Mouse (Mus musculus): ENCODE measurements around the gene Cenpq. TPM values are rescaled to one million over a fixed set of nuclear protein-coding genes. Genes with fewer than 3 reads are reported as not detected.

Cenpq gene
- total RNA-seq (2021) = 1 to 10 TPM; 5.7 to 6.6 TPM
- long read RNA-seq, experiment 1, transcript Cenpq-201 (9 exons, 1,942 nt) = major isoform, 5 of 7 reads
- long read RNA-seq, experiment 1, partial matches to known transcripts = 0 of 7 reads
- long read RNA-seq, experiment 1, other reads (novel, unspliced or antisense) = 2 of 7 reads
- long read RNA-seq, experiment 2, partial matches to known transcripts = 0 of 3 reads
- long read RNA-seq, experiment 2, other reads (novel, unspliced or antisense) = 0 of 3 reads

- peak; percentile 99 for DNase-seq
Observed at GRCm38 (mm10) chr17:40934420-40935231, at the start of gene Cenpq, which contains the start of gene Mut. Cenpq (minus strand) TSS chr17:40935047. Mut (plus strand) TSS chr17:40934685.

GRCm38 (mm10) chr17:40977914-40978313 lies 43.1 kb upstream of the Cenpq start:
- no peak for DNase-seq

GRCm38 (mm10) chr17:40948518-40948917 lies 13.7 kb upstream of the Cenpq start:
- no peak for DNase-seq

GRCm38 (mm10) chr17:40933985-40934384 lies 862 bp downstream of the Cenpq start:
- no peak for DNase-seq

GRCm38 (mm10) chr17:40915499-40915898 lies 19.3 kb downstream of the Cenpq start:
- DNase-seq = no peak

- no peak for DNase-seq
Observed at GRCm38 (mm10) chr17:40914250-40914649, 20.6 kb downstream of the Cenpq start, which contains the start of gene Glyatl3. Glyatl3 (minus strand) TSS chr17:40914350.

DNA sequence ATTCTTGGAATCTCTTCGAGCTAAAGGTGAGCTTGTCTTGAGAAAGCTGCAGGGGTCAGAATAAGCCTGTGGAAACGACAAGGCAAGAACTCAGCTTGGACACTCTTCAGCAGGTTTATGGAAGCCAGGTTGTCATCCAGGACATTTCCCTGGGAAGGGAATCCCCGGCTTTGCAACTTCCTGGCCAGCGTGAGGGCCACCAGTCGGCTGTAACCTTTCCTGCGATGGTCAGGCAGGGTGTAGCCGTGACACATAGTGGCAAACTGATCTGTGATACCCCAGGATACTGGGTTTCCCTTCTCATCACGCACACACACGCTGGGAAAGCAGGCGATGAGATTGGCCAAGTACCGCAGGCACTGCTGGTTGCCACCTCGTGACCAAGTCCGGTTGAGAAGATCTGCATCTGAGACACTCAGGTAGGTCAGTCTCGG lies 30.1 kb downstream of the Cenpq start:
- peak in 1 of 2 experiments; percentile 6 for DNase-seq

GRCm38 (mm10) chr17:40904056-40904597 lies 30.7 kb downstream of the Cenpq start:
- DNase-seq = peak in 1 of 2 experiments; percentile 4

DNA sequence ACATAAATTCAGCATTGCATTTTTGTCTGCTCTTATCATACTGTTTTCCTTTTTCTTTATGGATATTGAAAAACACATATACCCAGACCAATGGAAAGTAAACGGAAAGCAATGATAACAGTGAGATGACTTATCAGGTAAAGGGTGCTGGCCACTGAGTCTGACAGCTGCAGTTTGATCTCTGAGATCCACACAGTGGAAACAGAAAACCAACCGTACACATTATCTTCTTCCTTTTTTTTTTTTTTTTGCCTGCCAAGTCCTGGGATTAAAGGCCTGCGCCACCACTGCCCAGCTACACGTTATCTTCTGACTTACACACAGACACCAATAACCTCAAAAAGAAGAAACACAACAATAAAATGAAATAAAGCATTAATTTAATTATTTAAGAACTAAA lies 31.5 kb downstream of the Cenpq start:
- DNase-seq = no peak

GRCm38 (mm10) chr17:40899783-40900363 lies 35.0 kb downstream of the Cenpq start:
- no peak for DNase-seq

DNA sequence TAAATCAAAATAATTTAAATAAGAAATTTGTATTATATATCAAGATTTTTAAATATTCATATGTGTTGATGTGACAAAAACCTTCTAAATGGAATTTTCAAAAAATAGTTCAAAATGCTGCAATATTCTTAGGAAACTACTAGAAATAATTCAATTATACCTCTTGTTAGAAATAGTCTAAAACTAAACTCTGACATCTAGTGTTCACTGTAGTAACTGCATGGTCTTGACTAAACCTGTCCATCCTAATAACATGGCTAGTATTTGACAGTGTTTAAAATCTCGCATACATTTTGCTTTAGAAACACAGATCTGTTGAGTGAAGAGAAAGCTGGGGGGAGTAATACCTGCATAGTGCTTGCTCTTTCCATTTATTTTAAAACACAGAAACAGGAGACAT lies 38.0 kb downstream of the Cenpq start:
- DNase-seq = peak in 1 of 2 experiments; percentile 52

DNA sequence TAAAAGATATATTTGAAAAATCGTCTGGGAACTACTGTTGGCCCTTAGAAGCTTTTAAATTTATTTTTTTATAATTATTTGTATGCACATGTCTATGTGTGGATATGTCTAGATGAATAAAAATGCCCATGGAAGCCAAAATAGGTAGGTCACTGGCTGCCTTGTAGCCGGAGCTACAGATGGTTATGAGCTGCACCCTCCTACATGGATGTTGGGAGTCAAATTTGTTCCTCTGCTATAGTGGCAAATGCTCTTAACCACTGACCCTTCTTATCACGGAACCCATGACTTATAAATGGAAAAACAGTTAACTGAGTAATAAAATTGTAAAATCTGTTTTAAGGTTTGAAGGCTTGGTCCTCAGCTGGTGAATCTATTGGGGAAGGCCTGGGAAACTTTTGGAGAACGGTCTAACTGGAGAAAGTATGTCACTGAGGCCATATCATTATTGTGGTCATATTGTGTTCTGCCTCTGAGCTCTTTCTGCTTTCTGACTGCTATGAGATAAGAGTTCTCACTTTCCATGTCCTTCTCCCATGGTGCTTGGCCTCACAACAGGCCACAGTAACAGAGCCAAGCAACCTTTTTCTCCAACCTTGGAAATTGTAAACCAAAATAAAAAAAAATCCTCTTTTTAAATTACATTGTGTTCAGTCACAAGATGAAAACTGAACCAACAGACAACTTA lies 46.9 kb downstream of the Cenpq start:
- DNase-seq = no peak

- DNase-seq = no peak
Observed at GRCm38 (mm10) chr17:40885155-40885554, 49.7 kb downstream of the Cenpq start.

DNA sequence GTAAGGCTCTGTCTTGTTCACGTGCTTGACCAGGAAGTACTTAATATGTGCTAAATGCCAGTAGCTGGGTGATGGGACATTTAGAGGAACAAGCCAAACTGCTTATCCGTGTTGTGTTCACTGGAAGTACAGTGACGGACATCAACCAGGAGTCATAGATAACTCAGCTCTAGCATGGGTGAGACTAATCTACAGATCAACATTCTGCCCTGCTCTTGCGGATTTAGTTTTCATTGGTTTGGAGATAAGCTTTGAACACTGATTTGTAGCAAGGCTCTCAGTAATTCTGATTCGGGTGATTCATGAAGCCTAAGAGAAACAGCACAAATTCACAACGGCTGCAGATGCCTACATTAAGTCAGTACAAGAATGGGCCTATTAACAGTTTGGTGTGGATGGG lies 52.7 kb downstream of the Cenpq start:
- no peak for DNase-seq

DNA sequence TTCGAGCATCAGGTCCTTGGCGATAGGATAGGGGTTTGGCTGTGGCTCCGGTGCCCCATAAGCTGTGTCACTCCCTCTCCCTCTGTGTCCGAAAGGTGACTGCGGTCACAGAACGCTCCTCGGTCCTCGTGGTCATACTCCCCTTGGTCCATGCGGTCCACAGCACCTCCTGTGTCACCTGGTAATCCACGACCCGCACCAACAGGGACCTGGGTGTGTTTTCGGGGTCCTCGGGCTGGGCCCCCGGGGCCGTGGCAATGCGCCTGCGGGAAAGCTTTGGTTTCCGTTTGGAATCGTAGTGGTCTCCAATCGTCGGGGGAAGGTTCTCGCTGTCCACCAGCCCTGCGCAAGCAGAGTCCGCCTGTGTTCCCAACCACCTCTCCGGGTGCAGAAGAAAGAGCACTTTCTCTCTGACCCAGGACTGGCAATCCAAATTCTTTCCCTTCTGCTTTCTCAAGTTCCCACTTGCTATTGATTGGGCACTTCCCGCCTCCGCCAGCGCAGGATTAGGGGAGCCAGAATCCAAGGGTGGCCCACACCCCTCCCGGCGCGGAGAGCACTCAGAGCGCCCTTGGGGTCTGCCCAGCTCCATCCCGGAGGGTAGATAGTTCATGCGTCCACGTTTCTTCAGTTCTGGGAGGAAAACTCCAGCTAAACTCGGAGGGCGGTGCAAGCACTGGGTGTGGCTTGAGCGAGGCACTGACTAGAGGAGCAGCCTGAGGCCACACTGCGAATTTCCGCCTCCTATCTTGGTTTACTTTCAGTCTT lies 54.7 kb downstream of the Cenpq start, which contains the start of gene 9130008F23Rik:
TSS of gene 9130008F23Rik (minus strand) at position 636 of the 768 bp plus-strand sequence.
- peak; percentile 80 to 81 for DNase-seq

DNA sequence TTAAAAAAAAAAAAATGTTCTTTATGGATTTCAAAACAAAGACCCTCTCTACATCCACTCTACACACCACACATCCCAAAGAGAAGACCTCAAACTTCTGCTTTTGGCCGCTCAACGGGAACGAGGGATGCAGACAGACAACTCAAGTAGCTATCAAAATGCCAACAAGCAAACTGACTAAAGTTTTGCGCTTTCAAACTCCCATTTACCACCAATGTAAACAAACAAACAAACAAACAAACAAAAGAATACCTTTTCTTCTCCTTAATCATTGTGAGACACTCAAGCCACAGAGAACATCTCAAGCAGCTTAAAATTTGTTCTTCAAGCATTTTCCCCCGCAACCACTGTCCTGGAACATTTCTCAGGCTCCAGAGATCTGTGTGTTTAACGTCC lies 55.3 kb downstream of the Cenpq start:
- DNase-seq = no peak

GRCm38 (mm10) chr17:40877741-40878140 lies 57.1 kb downstream of the Cenpq start:
- DNase-seq = peak in 1 of 2 experiments; percentile 8

DNA sequence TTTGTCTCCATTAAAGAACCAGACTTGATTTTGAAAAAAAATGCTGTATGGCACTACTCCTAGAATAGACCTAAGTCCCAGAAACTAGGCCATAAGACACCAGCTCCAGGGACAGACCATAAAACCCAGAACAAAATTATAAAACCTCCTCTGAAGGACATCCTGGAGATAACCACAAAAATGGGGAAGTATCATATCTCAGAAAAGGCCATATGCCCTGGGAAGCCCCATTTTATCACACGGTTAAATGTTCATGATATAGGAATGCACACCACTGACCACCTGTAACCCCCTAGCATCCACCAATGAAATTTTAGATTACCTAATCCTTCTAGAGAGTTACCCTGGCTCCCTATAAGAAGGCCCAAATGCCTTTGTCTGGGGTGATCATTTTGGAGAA lies 59.3 kb downstream of the Cenpq start:
- DNase-seq = no peak

DNA sequence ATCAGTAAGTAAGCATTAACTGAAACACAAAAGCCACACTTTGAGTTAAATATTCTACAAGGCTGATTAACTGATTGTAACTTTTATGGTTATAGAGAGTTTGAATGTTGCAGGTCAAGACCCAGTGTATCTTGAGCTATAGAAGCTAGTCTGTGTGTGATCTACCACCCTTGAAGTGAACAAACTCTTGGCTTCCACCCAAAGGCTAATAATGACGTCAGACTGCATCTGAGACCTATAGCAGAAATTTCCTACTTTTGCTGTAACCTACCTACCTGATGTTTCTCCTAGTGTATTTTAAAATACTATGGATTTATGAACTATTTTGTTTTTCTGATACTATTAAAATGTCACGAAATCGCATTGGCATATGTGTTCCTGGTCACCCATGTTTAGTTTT lies 60.1 kb downstream of the Cenpq start:
- no peak for DNase-seq

DNA sequence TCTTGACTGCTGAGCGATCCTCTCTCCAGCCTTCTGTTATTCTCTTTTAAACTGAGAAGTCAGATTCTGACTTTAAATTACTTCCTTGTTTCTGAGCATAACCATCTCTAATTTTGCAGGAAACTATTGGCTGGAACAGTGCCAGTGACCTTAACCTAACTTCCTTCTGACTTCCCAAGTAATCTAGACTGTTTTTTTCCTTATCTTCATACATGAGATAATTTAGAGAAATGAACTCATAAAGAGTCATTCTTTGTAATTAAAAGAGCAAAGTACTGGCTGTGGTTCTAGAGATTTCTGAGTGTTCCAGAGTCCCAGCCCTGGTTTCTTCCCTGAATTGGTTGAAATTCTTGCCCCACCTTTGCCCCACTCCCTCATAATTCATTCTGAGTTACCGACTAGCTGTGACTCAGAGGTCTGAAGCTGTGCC lies 61.2 kb downstream of the Cenpq start:
- DNase-seq = peak; percentile 20 to 40
